Mouse (Mus musculus): ENCODE data around the gene Rfwd3. TPM values are rescaled to one million over a fixed set of nuclear protein-coding genes. Genes with fewer than 3 reads are reported as not detected.
"Not testable (repeated sequence)": the region's sequence is repeated elsewhere in the genome, so short reads cannot be mapped to it uniquely, and the experiment has no call there.

Rfwd3 gene
- total RNA-seq, 2 experiments from 2014 or later: 18.6 to 18.7 TPM

DNA sequence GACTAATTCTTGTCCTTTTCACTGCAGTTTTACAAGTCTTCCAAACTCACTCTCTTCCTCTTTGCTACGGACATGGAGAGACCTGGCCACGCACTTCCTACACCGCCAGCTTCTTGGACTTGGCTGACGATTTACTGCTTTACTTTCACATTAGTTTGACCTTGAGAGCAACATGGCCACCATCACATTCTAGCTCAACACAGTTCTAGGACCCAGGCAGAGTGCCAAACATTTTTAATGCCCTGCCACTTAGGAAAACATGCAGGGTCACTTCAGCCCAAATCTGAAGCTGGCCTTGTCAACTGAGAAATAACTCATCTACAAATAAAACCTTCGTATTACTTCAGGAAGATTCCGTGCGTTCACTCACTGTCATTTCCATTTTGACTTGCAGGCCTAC lies 8.3 kb downstream of the Rfwd3 start:
- DNase-seq (ENCODE audit: low spot score in 2 of 2): no peak

DNA sequence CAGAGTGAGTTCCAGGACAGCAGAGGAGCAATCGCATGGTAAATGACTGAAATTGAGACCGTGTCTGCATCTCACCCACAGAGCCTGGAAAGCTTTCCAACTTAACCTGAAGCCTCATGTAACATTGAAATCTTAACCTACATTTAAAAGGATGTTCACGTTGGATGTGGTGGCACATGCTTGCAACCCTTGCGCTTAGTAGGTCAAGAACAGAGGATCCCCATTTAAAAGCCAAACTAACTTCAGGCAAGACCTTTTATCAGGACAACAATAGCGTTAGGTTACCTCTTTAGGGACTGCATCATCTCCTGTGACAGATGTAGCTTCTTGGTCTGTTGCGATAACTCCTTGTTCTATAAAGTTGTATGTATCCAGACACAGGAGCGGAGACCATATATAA lies 9.4 kb downstream of the Rfwd3 start:
- DNase-seq (ENCODE audit: low spot score in 2 of 2): no peak

DNA sequence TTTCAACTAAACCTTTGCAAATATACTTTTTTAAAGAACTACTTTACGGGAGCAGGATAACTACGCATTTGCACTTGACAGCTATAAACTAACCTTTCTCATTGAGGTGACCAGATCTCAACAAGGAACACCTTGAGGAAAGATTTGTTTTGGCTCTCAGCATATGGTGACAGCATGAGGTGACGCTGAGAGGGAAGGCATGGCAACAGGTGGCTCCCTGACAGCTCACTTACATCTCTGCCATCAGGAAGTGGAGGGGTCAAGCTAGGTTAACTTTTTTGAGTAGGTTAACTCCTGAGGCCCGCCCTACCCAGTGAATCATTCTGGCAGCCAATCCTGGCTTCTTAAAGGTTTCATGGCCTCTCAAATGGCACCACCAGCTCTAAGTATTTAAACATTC lies 14.4 kb downstream of the Rfwd3 start:
- DNase-seq (ENCODE audit: low spot score in 2 of 2): no peak

DNA sequence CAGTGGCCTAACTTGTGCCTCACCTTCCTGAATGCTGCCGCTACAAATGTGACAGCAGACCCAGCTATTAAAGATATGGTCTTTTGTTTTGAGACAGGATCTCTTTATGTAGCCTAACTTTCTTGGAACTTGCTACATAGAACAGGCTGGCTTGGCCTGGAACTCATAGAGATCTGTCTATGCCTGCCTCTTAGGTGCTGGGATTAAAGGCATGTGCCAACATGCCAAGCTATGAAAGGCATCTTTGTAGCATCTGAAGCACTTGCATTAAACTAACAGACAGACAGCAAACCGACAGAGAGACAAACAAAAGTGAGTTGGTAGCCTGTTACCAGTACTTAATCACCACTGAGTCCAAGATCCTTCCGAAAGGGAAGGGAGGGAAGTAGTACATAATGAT lies 17.9 kb downstream of the Rfwd3 start:
- no peak for DNase-seq (ENCODE audit: low spot score in 2 of 2)

DNA sequence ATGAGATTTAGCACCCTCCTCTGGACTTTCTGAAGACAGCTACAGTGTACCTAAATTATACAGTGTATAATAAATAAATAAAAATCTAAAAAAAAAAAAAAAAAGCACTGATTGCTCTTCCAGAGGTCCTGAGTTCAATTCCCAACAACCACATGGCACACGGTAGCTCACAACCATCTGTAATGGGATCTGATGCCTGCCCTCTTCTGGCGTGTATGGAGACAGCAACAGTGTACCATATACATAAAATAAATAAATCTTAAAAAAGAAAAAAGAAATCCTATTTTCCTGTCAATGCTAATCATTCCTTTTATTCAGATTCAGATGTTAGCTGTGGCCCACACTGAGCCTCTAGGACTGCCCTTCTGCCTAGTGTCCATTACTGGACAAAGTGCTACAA lies 31.7 kb downstream of the Rfwd3 start:
- DNase-seq (ENCODE audit: low spot score in 2 of 2): no peak

DNA sequence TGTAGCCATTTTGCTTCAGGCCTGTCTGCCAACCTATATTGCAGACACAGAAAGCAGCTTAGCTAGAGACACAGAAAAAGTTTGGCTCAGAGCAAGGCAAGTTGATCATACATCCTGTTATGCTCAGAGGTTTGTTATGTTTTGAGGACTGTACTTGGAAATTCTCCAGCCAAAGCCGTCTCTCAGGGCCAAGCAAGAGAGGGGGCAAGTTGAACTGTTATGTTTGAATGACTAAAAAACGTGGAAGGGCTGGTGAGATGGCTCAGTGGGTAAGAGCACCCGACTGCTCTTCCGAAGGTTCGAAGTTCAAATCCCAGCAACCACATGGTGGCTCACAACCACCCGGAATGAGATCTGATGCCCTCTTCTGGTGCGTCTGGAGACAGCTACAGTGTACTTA lies 33.9 kb downstream of the Rfwd3 start:
- not testable (repeated sequence) for DNase-seq (ENCODE audit: low spot score in 2 of 2)

DNA sequence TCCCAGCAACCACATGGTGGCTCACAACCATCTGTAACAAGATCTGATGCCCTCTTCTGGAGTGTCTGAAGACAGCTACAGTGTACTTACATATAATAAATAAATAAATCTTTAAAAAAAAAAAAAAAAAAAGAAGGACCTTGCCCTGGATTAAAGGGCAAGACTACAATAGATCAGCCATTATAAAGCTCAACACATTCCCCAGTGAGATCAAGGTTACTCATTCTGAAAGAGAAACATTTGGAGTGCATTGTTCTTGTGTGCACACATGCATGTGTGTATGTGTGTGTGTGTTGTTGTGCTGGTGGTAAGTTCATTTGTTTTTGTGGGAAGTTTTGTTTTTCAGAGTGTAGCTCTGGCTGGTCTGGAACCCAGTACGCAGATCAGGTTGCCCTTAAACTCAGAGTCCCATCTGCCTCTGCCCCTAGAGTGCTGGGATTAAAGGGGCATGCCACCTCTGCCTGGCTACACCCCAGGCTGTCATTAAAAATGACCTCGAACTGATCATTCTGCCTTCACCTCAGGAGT lies 35.3 kb downstream of the Rfwd3 start:
- DNase-seq (ENCODE audit: low spot score in 2 of 2): no peak

DNA sequence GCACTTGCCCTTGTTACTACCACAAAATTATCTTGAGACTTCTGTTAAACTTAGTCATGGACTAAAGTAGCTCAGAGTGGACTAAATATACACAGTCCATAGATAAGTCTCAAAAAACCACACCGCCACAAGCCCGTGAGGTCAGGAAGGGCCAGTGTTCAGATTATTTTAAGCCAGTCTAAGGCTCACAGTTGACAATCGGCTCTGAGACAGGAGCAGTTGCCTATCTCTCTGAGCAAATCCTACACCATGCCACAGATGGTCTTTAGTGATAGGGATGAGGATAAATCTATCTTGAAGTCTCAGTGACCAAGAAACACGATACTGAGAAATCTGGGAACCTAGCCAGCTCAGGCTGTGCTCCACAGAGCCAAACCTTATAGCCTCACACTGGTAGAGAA lies 38.0 kb downstream of the Rfwd3 start:
- no peak for DNase-seq (ENCODE audit: low spot score in 2 of 2)

DNA sequence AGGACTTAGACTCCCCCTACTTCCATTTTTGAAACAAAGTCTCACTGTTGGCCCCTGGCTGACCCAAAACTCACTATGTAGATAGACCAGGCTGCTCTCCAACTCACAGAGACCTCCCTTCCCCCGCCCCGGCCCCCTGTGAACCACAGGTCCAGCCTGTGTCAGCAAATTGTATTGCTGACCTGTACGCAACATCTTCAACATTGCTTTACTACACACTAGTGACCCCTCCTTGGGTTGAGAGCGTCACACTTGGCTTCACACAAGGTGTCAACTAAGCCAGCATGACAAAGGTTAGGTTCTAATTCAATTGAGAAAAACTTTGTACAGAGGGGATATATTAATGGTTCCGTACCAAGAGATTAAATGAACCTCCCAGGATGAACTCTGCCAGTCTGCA lies 39.8 kb downstream of the Rfwd3 start:
- no peak for DNase-seq (ENCODE audit: low spot score in 2 of 2)

DNA sequence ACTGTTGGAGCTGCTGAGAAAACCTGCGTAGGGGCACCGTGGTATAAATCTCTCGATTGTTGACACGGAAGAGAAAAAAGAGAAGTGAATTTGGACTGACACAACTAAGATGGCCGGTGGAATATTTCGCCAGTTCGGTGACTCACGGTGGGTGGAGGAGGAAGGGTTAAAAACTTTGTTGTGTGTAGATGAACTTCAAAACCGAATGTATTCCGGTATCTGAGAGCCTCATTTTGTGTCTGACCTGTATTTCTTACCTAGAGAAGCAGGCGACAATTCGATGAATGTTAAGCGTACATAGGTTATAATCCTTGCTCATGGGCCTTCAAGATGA lies 40.6 kb downstream of the Rfwd3 start:
- DNase-seq (ENCODE audit: low spot score in 2 of 2): no peak

DNA sequence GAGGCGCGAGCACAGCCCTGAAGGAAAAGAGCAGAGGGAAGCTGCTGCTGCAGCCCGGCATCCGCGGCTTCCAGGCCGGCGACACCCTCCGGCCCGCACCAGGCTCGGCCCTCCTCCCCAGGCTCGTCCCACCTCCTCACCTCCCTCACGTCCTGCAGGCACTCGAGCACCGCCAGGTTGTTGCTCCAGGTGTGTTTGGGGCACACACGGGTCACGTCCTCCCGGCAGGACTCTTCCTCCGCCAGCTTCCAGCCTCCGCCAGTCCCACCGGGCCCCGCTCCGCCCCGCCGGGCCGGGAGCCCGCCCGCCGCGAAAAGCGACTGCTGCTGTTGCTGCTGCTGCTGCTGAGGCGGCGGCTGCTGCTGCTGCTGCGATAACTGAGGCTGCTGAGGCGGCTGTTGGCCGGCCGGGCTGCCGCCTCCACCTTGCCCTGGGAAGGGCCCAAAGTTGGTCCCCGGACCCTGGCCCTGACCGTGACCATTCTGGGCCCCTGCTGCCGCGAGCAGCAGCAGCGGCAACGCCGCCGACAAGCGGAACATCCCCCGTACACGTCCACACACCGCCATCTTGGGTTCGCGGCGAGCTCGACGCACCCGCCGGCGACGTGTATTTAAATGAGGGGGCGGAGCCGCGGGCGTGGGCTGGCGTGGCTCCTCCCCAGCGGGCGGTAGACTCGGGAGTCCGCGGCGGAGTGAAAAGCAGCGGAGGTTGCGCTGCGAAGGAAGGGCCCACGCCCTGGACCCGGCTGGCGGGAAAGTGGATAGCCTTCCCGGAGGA lies 41.2 kb downstream of the Rfwd3 start, which contains the start of gene Glg1:
Gene Glg1, minus strand, starts transcription at position 586 of the 777 bp plus-strand sequence.
- DNase-seq (ENCODE audit: low spot score in 2 of 2): peak; percentile 93 to 95

DNA sequence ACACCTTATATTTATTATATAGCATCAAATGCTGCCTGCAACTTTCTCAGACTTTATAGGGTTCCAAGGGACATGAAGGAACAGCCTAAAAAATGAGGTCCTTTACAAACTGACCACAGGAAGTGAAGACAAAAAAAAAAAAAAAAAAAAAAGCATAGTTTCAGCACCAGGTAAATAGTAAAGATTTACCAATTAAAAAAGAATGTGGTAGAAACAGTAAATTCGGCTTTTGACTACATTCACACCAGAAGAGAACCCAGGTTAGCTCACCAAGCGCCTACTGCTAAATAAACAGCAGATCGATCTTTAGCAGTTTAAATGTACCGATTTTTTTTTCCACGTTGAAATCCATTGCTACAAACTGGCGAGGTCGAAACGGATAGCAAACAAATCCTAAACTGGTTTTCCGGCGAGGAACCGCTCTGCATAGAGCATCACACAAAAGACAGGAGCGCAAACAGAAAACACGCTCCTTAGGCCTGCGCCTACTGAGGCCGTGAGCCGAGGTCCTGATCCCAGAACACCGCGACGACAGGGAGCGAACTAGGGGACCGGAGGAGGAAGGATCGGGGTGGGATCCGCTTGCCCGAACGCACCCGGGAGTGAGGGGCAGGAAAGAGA lies 41.9 kb downstream of the Rfwd3 start:
- no peak for DNase-seq (ENCODE audit: low spot score in 2 of 2)

DNA sequence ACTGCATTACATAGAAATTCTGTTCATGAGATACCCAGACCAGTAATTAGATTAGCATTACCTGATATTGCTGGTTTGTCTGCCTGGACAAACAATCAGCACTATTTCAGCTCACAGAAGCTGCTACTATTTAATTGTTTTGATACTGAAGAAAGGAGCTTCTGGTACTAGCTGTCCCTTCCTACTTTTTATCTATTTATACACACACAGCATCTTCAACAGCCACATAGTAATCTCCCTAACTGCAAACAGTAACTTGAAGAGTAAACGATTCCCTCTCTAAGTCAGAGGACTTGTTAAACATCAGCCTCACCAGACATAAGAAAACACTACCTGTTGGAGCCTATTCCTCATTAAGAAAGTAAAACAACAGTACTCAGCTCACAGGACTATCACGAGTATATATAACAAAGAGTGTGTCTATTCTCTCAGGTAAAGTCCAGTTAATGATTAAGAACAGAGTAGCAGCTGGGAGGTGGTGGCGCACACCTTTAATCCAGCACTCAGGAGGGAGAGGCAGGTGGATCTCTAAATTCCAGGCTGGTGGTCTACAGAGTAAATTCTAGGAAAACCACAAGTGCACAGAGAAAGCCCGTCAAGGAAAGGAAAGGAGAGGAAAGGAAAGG lies 47.4 kb downstream of the Rfwd3 start:
- DNase-seq (ENCODE audit: low spot score in 2 of 2): no peak

DNA sequence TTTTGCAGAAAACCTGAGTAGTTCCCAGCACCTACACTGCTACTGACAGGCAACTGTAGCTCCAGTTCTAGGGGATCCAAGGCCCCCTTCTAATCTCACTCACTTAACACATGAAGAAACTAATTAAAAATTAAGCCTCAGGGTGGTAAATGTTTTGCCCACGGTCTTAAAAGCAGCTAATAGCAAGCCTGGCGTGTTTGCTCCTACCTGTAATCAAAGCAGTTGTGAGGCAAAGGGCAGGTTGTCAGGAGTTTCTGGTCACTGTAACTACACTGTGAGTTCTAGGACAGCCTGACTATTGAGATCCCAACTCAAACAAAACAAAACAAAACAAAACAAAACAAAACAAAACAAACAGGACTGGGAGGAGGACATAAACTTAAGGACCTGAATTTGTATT lies 49.9 kb downstream of the Rfwd3 start:
- no peak for DNase-seq (ENCODE audit: low spot score in 2 of 2)

DNA sequence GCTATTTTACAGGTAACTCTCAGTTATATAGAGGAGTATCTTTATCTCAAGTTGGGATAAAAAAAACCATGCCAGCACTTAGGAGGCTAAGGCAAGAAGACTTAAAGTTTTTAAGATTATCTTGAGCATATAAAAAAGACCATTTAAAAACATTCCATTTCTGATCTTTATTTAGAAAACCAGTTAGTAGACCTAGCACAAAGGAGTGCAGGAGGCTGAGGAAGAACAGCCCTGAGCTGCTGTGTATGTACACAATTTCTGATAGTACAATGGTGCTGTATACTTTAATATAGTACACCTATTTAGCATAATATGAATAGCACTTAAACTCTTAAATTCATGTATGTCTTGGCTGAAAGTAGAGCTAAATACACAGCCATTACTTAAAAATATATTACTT lies 51.9 kb downstream of the Rfwd3 start:
- no peak for DNase-seq (ENCODE audit: low spot score in 2 of 2)

DNA sequence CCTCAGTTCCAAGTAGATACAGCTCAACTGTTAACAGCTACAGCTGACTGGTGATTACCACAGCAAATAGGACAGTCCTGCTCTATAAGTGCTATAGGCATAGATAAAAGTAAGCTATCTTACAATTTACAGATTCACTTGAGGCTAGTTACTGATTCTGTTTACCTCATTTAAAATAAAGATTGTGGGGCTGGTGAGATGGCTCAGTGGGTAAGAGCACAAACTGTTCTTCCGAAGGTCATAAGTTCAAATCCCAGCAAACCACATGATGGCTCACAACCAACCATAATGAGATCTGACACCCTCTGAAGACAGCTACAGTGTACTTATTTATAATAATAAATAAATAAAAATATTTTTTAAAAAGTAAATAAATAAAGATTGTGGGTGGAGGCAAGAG lies 53.2 kb downstream of the Rfwd3 start:
- not testable (repeated sequence) for DNase-seq (ENCODE audit: low spot score in 2 of 2)

DNA sequence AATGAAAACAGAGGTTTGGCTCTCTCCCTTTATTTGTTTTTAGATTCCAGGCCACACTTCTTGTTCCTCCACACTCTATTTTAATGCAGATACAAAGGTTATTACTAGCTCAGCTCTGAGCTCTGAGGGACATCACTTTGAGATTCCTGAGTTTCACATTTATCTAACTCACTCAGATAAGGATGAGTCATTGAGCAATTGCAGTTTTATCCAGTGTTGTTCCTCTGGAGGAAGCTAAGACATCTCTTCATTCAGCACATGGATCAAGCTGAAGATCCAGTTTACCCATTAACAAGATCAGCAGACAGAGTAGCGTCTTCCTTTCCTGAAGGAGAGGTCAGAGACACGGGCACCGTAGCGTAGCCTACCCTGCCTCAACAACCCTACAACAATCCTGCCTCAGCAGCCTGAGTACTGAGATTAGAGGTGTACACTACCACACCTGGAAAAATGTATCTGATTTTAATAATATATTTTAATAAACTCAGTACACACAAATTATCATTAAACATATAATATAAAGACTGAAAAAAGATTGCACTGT lies 53.7 kb downstream of the Rfwd3 start:
- no peak for DNase-seq (ENCODE audit: low spot score in 2 of 2)

DNA sequence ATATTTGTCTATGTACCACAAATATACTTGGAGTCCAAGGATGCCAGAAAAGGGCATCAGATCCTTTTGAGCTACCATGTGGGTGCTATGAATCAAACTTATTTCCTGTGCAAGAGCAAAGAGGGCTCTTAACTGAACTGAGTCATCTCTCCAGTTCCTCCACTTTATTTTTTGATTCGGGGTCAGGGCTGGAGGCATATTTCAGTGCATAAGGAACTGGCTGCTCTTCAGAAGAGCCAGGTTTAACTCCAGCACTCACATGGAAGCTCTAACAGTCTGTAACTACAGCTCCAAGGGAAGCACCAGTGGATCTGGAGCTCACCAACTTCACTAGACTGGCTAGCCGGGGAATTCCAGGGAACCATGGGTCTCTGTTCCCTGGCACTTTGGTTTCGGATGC lies 62.7 kb downstream of the Rfwd3 start:
- no peak for DNase-seq (ENCODE audit: low spot score in 2 of 2)

DNA sequence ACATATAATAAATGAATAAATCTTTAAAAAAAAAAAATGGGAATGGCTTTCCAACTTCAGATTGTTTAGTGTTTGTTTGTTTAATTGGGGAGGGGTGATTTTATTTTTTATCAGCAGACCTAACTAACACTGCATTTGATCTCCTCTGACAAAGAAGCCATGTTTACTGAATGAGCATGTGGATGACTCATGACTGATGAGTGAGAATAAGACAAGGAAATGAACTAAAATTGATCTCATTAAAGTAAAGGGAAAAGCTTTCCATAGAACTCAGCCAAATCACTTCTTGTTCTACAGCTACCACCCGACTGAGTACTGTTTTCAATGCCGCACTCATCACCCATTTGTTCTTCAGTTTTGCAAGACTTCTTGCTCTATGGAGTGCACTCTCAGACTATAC lies 66.3 kb downstream of the Rfwd3 start:
- DNase-seq (ENCODE audit: low spot score in 2 of 2): no peak

DNA sequence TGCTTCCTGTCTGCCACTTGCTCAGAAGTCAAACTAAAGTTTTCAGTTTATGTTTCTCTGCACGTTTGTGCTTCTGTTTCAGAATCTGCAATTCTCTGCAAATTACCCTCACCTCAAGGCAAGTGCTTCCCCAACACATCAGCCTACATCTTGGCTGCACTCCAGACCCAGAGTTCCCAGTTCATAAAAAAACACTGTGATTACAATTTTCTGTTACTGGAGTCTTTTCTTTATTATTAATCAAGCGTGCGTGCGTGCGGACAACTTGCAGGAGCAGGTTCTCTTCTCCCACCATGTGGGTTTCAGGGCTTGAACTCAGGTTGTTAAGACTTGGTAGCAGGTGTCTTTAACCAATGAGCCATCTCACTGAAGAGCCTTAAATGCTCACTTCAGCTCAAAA lies 75.9 kb downstream of the Rfwd3 start:
- DNase-seq (ENCODE audit: low spot score in 2 of 2): no peak
